Mouse (Mus musculus) fibroblast of lung, adult 2 months (primary cell): ENCODE data around the gene Wfdc11.
"Not testable (repeated sequence)": the region's sequence is repeated elsewhere in the genome, so short reads cannot be mapped to it uniquely, and the experiment has no call there.

ENCODE experiments used
- DNase-seq: peaks from one replicate; pipeline ENCODE4 v3.0.0-alpha.2; 2011; ENCODE audit warnings: low read depth

The Wfdc11 gene

DNA sequence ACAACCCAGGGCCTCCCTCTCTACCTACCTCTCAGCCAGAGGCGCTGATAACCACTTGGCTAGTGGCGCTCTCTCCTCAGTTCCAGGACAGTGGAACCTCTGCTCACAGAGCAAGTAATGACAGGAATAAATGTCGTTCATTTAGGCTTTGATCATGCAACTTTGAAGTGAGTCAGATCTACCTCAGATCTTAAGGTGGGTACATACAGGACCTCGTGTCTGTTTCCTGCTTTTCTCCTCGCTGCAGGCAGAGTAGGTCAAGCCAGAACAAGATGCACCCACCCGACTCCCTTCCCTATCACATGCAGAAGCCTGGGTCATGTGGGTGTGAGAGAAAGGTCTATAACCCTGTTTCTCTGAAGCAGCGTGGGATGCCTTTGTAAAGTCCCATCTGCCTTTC lies at the start of gene Wfdc11:
Wfdc11 (minus strand) TSS at position 101 of the 400 bp plus-strand sequence.
- DNase-seq: no peak

DNA sequence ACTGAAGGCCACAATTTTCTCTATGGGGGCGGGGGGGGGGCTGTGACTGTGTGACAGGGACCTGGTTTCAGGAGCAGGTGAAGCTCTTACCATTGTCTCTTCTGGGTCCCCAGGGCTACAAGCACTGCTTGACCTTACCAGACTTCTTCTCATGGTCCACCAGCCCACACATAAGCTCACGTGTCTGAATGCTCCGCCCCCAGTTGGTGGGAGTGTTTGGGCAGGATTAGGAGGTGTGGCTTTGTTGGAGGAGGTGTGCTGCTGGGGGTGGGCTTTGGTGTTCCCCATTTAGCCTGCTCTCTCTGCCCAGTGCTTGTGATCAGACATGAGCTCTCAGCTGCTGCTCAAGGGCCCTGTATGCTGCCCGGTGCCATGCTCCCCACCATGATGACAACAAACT lies 49.4 kb upstream of the Wfdc11 start:
- no peak for DNase-seq

- DNase-seq: not testable (repeated sequence)
These were observed 42.4 kb upstream of the Wfdc11 start for GRCm38 (mm10) chr2:164716194-164716786.

DNA sequence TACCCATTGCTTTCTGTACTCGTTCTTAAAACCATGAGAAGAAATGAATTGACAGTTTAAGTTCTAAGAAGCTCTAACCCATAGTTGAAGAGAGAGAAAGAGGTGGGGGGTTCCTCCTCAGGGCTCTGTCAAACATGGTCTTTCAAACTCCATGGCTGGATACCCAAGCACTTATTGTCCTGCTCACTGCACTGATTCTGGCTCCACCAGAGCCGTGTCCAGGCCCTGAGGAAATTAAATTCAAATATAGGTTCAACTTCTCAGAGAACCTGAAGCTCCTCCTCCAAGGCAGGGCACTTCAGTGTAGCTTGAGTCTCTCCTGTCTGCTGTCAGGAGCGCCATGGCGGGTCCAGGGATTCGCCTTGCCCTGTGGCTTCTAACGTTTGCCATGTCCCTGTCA lies 41.1 kb upstream of the Wfdc11 start, which contains the start of gene Spint5:
Spint5 (plus strand) TSS at position 301 of the 400 bp plus-strand sequence.
- DNase-seq: no peak

- DNase-seq: no peak
These were observed 32.1 kb upstream of the Wfdc11 start for GRCm38 (mm10) chr2:164705991-164706390.

- DNase-seq: no peak
These were observed 31.4 kb upstream of the Wfdc11 start for GRCm38 (mm10) chr2:164705328-164705727.

DNA sequence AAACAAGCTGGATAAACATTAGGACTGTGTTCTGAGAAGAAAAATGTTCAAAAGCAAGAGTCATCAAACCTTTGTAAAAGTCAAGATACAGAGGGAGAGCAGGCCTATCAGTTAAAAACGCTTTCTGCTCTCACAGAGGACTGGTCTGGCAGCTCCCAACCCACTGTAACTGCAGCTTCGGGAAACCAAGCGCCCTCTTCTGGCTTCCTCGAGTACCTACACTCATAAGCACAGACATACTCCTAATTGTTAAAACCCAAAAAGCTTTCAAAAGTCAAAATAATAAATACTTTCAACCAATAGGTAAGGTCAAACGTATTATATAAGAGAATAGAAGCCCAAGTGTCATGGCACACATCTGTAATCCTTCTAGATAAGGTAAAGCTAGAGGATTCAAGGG lies 30.3 kb upstream of the Wfdc11 start:
- no peak for DNase-seq

DNA sequence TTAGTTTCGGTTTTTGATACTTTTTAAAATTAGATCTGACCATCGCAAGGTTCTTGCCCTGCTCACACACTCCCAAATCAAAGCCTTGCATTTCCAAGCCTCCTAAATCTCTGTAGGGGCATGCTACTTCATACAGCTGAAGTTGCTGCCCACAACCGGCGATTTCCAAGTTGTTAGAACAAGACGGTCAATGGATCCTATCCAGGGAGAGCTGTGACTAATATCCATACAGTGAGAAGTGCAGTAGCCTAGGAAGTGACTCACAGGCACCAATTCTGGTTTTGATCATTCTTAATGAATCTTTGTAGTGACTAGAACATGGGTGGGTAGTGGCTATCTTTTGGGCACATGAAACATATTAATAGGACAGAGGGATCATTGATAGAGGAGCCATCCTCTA lies 27.9 kb upstream of the Wfdc11 start:
- peak; percentile 36 for DNase-seq

GRCm38 (mm10) chr2:164700959-164701358 lies 27.1 kb upstream of the Wfdc11 start:
- DNase-seq: no peak

DNA sequence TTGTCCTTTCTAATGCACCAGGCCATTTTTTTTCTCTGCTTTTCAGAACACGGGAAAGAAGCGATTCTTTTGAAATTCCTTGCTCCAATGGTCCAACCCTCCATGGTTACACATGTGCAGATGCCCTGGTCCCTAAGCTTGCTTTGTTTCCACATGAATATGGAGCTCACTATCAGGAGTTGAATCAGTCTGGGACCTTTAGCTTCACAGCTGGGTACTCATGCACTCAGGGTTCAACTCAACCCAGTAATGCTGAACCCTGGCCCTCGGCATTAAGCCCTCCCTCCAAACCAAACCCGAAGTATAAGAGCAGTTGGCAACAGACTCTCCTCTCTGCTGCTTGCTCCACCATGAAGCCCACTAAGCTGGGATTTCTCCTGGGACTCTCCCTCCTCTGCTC lies 24.3 kb upstream of the Wfdc11 start, which contains the start of gene Spint4:
Spint4 (plus strand) TSS at position 301 of the 400 bp plus-strand sequence.
- no peak for DNase-seq

DNA sequence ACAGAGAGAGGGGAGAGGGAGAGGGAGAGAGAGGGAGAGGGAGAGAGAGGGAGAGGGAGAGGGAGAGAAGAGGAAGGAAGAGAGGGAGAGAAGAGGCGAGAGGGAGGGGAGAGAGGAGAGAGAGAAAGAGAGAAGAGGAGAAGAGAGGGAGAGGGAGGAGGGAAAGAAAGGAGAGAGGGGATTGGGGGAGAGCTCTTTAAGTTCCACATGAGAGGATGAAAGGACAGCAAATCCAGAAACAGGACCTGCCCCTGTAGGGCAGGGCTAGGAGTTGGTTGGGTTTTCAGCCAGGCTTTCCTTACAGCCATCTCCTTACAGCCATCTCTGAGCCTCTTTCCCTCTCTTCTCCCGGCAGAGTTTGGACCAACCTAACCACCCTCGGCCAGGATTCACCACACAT lies 10.9 kb upstream of the Wfdc11 start, which contains the start of gene Wfdc13:
Wfdc13 (plus strand) TSS at position 301 of the 400 bp plus-strand sequence.
- DNase-seq: no peak

DNA sequence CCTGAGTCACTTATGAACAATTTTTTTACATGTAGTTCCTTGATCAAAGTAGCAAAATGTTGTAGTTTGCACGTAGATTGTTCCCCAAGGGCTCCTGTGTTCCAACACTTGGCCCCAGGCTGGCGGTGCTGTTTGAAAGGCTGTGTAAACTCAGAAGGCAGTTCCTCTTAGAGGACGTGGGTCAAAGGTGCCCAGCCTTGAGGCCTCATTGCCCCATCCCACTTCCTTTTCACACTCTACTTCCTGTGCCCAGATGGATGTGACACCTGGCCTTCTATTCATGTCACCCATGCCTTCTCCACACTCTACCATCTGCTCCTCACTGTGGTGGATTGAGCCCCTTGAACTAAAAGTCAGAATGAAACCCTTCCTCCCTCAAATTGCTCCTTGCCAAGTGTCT lies 6.0 kb upstream of the Wfdc11 start:
- DNase-seq: no peak

- peak; percentile 29 for DNase-seq
These were observed 5.2 kb upstream of the Wfdc11 start for GRCm38 (mm10) chr2:164678848-164679625.

DNA sequence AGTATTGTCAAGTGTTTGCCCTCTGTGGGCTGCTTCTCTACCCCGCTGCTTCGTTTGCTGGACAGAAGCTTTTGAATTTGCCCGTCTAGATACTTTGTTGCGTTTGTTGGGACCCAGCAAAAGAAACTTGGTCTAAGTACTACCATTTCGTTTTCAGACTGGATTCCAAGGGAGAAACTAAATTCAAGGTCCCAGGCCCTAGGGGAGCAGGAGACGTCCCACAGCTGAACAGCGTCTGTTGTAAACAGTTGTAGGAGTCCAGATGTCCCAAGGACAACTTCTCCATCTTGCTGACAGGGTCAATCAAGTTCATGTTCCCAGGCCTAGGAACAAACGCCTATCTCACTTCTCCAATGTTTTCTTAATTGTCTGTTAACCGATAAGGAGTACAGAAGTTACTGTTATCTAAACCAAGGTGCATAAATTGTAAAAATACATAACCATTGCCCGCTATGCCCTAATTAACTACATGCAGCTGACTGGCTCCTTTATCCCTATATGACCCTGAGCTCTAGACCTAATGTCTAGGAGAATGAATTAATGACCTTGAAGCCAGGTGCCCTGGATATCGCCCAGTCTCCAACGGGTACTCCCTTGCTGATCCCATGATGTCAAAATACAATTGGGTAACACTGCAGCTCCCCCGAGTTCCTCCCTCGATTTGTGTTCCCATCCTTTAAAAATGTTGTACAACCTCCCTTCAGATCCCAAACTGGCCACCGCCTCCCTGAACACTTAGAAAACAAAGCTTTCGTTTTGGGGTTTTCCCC lies 3.2 kb upstream of the Wfdc11 start:
- DNase-seq: no peak

DNA sequence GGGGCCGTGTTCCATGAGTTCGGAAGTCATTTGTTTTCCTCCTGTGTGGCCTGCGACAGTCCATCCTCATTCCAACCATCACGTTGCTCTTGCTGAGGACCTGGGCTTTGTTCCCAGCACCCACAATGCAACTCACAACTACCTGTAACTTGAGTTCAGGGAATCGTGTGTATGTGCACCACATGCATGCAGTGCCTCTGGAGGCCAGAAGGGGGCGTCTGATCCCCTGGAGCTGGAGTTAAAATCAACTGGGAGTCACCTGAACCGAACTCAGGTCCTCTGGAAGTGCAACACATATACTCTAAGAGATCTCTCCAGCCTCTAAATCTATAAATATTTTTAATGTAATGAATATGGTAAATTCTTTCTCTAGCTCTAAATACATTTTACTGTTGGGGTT lies 2.2 kb upstream of the Wfdc11 start:
- no peak for DNase-seq

GRCm38 (mm10) chr2:164670938-164671337 lies 2.9 kb downstream of the Wfdc11 start:
- DNase-seq: no peak

- DNase-seq: no peak
These were observed 3.6 kb downstream of the Wfdc11 start for GRCm38 (mm10) chr2:164670261-164670660.

DNA sequence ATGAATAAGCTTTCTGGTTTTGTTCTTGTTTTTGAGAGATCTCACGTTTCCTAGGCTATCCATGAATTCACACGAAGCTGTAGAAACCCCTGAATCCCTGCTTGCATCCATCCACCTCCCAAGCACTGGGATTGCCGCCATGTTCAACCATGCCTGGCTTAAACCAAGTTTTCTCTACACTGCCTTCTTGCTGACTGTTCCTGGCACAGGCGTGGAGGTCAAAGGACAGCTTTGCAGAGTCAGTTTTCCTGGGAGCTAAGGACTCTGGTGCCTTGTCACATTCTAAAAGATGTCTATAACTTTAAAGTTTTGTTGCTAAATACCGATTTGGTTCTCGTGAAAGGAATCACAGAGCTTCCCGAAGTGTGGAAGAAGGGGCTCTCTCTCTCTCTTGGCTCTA lies 9.0 kb downstream of the Wfdc11 start:
- no peak for DNase-seq

DNA sequence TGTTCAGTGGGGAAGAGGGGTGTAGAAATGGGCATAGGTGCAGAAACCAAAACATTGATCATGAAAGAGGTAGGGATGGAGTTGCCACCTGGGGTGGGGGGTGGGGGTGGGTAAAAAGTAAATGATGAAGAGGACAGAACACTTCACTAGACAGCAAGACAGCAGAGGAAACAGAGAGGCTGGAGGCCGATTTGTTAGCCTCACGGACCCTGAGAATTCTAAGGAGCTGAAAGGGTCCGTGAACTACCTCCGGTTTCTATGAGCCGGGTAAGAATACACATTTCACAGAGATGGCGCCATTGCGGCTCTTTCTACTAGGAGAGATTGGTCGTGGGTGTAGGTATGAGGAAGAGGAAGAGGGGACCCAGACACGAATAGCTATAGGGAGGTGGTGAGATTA lies 17.4 kb downstream of the Wfdc11 start, which contains the start of gene Wfdc9:
Wfdc9 (minus strand) TSS at position 101 of the 400 bp plus-strand sequence.
- DNase-seq: no peak

DNA sequence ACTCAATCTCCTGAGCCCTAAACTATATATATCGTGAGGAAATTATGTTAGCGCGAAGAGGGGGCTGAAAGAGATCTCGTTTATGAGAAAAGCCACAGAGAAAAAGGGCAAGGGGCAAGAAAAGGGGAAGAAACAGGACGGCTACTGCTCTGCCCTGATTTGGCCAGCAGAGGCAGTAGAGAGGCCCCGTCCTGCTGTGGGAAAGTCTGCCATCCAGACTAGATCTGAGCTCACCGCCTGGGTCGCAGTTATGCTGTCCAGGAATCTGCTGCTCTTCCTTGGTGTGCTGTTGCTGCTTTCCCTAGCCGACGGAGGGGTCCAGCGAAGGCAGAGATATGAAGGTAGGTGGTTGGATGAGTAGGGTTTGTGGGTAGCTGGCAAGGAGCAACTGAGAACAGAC lies 18.0 kb downstream of the Wfdc11 start, which contains the start of gene Wfdc10:
Wfdc10 (plus strand) TSS at position 189 of the 400 bp plus-strand sequence.
- no peak for DNase-seq

GRCm38 (mm10) chr2:164641881-164642673 lies 31.8 kb downstream of the Wfdc11 start:
- no peak for DNase-seq

- DNase-seq: no peak
These were observed 32.8 kb downstream of the Wfdc11 start for GRCm38 (mm10) chr2:164641129-164641528.
